Mouse (Mus musculus): ENCODE results near the gene Slc4a5.

DNA sequence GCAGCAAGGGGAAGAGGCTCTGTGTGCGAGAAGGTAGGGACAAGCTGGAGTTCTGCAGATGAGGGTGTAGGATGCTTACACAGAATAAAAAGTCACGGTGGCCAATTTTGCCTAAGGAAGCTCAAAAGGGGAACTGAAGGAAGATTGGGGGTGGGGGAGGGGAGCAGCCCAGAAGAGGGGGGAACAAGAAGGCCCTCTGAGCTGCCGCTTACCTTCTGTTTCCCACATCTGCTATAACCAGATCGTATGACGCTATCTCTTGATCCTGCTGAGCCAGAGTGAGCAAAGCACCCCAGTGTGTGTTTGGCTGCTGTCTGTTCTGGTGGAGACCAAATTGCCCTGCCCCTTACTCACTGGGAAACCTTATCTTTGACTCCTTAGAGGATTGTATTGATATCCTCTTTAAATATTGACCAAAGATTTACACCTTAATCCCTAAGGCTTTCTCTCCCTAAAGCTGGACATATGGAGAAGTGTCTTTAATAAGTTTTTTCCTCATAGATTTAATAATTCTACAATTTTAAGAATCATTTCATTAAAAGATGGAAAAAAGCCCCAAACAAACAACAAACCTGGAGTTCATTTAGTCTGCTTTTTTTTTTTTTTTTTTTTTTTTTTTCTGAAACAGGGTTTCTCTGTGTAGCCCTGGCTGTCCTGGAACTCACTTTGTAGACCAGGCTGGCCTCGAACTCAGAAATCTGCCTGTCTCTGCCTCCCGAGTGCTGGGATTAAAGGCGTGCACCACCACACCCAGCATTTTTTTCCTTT, 104.2 kb downstream of the Slc4a5 start:
- TF ChIP-seq POLR2A (IDR thresholded peaks at IDR 0.05; ENCODE audit: control insufficient read depth in 1 of 2, insufficient read depth in 1 of 2, low read depth in 1 of 2, low read length in 2 of 2, poor library complexity in 1 of 2) (no peak), NRF1 (IDR thresholded peaks at IDR 0.05; ENCODE audit: insufficient read depth, low read depth, low read length, poor library complexity, severe bottlenecking) (no peak), CTCF (IDR thresholded peaks at IDR 0.05 in 2 of 3, conservative IDR thresholded peaks at IDR 0.05 in 1 of 3; ENCODE audit: control insufficient read depth in 1 of 3, insufficient read depth in 1 of 3, low read depth in 2 of 3, low read length in 3 of 3, poor library complexity in 1 of 3, severe bottlenecking in 1 of 3) (no peak), USF1 (IDR thresholded peaks at IDR 0.05; ENCODE audit: low read depth, low read length) (no peak), ELF1 (IDR thresholded peaks at IDR 0.05; ENCODE audit: low read depth, low read length) (no peak), CHD1 (IDR thresholded peaks at IDR 0.05; ENCODE audit: low read depth, low read length) (no peak), SIN3A (IDR thresholded peaks at IDR 0.05; ENCODE audit: low read length) (peak; percentile 86), TAL1 (IDR thresholded peaks at IDR 0.05; ENCODE audit: low read length) (peak; percentile 63), ZC3H11A (IDR thresholded peaks at IDR 0.05; ENCODE audit: low read depth, low read length) (no peak; the same call in 1 of the 2 replicates), EP300 (IDR thresholded peaks at IDR 0.05; ENCODE audit: low read depth in 1 of 2, low read length in 2 of 2) (peak; percentile 58 to 66), HCFC1 (IDR thresholded peaks at IDR 0.05; ENCODE audit: low read depth, low read length) (0 out of 2 replicates have a peak, but pooled peaks have one; percentile 38), GATA1 (IDR thresholded peaks at IDR 0.05; ENCODE audit: low read depth, low read length) (peak; percentile 65), MAX (IDR thresholded peaks at IDR 0.05; ENCODE audit: low read length) (no peak)
